Mouse (Mus musculus): ENCODE data around the gene Mat2a.

DNA sequence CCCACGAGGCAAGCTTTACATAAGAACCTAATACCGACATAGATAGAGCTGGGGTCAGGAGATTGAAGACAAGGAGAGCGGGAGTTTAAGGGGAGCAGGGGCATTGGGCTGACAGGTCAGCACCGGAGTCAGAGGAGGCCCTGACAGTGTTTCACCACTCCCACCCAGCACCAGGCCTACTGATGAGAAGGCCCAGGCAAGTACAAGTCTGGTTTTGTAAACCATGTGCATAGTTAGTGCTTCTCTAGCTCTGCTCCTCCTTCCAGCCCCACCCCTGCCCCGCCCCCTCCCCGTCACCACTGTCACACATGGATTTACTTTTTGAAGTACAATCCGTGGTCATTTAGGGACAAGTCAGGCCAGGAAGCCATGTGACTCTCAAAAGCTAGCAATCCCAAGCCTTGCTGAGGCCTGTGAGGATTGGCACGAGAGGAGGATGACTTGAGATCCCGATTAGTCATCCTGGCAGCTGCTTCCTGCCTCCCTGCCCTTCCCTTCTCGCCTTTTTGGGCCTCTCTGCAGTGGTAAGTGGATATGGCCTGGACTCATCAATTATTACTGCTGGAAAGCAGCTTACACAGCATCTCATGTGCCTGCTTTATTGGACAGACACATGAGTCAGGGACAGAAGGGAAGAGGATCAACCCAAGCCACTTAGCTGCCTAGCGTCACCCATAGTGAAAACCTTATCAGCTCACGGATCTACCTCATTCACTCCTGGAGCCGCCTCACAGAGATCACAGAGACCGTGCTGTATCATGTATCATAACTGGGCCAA is 34.1 kb upstream of the Mat2a start:
- TF ChIP-seq CTCF (IDR thresholded peaks at IDR 0.05; ENCODE audit: borderline replicate concordance, control insufficient read depth, extremely low read depth, insufficient read depth, low read length, poor library complexity): no peak
- no peak for TF ChIP-seq POLR2A (IDR thresholded peaks at IDR 0.05; ENCODE audit: control insufficient read depth, extremely low read depth, insufficient read depth, low read length, poor library complexity)
